Mouse (Mus musculus): ENCODE results near the gene Pdia3. TPM values are rescaled to one million over a fixed set of nuclear protein-coding genes. Genes with fewer than 3 reads are reported as not detected.
"Not testable (repeated sequence)": the region's sequence is repeated elsewhere in the genome, so short reads cannot be mapped to it uniquely, and the experiment has no call there.

Pdia3 gene
- total RNA-seq, 2 experiments from 2014 or later, result 121 to 152 TPM

GRCm38 (mm10) chr2:121442259-121443067, 28.9 kb downstream of the Pdia3 start:
- intact Hi-C loops (cut with DNase I), result no loop called here
- DNase-seq, result peak; percentile 69 to 74

GRCm38 (mm10) chr2:121443068-121443349, 29.4 kb downstream of the Pdia3 start:
- DNase-seq, result no peak
- intact Hi-C loops (cut with DNase I), result no loop called here

DNA sequence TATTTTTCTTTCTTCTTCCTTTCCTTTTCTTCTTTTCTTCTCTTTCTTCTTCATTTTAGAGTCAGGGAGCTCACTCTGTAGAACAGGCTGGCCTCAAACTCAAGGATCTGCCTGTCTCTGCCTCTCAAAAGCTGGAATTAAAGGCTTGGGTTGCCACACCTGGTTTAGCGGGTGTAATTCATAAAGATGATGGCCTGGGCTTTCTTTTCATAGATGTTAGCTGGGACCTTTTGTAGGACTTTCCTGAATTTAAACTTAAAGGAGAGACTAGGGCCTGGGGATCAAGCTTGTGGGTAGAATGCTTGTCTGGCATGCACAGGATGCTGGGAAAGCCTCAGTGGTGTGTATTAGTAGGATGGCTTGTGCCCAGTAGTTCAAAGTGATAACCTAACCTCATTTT, 30.6 kb downstream of the Pdia3 start, which contains the start of gene Ell3:
Gene Ell3 (minus strand): TSS at position 101 of the 400 bp plus-strand sequence.
- intact Hi-C loops (cut with DNase I), result no loop called here
- DNase-seq, result no peak

DNA sequence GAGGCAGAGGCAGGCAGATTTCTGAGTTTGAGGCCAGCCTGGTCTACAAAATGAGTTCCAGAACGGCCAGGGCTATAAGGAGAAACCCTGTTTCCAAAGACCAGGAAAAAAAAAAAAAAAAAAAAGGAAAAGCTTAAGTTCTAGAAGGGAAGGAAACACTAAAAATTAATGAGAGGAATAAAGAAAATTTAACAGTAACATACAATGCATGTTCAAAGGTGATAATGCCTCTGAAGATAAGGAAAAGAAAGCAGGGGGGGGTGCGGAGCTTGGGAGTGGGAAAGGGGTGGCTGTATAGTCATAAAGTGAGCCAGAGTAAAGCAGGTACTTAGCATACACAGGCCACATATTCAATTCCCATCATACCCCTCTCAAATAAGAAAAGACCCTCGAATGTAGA, 31.5 kb downstream of the Pdia3 start:
- DNase-seq, result no peak
- intact Hi-C loops (cut with DNase I), result loop anchor here (5.0 kb wide), 1 partner anchor 33 kb away; the partner anchor contains the start of genes Catsper2 and Pdia3

DNA sequence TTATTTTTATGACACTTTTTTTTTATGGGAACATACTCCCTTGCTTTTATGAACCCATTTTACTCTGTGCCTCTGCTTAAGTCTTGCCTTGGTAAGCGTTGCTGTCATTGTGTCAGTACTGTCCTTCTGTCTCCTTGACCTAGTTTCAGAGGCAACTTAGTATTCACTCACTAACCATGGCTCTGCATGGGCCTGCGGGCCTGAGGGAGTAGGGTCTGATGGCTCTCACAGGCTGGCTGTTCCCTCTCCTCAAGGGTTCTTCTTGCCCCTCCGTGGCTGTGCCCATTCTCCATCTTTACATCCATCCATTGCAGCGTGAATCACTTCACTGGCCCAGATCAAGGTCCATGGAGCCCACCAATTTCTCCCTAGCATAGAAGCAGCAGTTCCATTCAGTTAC, 32.9 kb downstream of the Pdia3 start:
- DNase-seq, result no peak

GRCm38 (mm10) chr2:121447006-121447405, 33.4 kb downstream of the Pdia3 start:
- DNase-seq, result no peak
- intact Hi-C loops (cut with DNase I), result loop anchor here (5.0 kb wide), 1 partner anchor 35 kb away; the partner anchor contains the start of genes Catsper2 and Pdia3

More for the DNA sequence above, 32.9 kb downstream of the Pdia3 start:
- intact Hi-C loops (cut with DNase I), result loop anchor here (5.0 kb wide), 1 partner anchor 34 kb away; the partner anchor contains the start of genes Catsper2 and Pdia3

GRCm38 (mm10) chr2:121448136-121448535, 34.6 kb downstream of the Pdia3 start:
- intact Hi-C loops (cut with DNase I), result loop anchor here (5.0 kb wide), 1 partner anchor 36 kb away; the partner anchor contains the start of genes Catsper2 and Pdia3
- DNase-seq, result peak; percentile 41 to 59

DNA sequence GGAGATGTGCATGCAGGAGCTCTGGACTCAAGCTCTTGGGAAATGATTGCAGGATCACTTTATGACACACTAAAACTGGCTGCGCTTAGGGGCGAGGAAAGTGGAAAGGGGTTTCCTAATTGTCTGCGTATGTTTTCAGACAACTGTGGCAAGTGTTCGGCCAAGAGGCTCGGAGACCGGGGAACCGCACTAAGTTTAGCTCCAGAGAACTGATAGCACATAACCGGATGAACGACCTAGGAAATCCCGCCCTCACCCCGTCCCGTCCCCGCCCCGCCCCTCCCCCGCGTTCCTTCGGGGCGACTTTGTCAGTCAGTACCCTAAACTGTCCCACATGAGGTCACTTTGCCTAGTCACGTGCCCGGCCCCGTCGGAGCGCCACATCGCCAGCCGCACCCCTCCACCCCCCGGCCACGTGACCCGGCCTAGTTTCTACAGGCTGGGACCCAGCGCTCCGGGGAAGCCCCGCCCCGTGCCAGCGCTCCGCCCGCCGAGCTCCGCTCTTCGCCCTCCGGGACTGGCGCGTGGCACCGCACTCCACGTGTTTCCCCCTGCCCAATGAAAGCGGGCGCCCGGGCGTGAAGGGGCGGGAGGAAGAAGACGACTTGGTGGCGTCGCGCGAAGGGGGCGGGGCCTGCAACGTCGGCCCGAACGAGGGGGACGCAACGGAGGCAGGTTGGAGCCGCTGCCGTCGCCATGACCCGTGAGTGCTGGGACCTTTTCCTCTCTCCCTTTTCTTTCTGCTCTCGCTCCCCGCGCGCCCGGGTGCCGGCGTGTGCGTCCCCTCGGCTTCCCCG, 35.4 kb downstream of the Pdia3 start, which contains the start of gene Serf2:
Gene Serf2 (plus strand): TSS at position 457 of the 797 bp plus-strand sequence.
- peak; percentile 99 for DNase-seq
- intact Hi-C loops (cut with DNase I), result loop anchor here (5.0 kb wide), 1 partner anchor 37 kb away; the partner anchor contains the start of genes Catsper2 and Pdia3

DNA sequence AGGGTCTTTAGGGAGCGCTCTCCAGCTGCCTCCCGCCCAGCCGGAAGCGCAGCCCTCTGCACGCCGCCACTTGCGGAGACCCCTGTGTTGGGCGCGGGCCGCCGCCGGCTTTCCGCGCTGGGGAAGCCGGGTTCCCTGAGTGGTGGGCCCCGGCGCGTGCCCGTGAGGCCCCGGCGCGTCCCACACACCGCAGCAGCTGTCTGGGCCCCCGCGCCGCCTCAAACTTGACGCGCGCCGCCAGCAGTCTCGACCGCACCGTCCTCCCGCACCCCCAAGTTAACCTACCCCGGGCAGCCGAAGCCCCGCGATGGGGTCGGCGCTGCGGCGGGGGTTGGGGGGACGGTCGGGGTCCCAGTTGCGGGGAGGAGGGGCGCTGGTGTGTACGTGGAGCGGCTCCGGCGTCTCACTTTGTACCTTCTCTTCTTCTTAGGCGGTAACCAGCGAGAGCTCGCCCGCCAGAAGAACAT, 36.0 kb downstream of the Pdia3 start:
- DNase-seq, result peak in 1 of 2 experiments; percentile 45
- intact Hi-C loops (cut with DNase I), result loop anchor here (5.0 kb wide), 1 partner anchor 37 kb away; the partner anchor contains the start of genes Catsper2 and Pdia3

DNA sequence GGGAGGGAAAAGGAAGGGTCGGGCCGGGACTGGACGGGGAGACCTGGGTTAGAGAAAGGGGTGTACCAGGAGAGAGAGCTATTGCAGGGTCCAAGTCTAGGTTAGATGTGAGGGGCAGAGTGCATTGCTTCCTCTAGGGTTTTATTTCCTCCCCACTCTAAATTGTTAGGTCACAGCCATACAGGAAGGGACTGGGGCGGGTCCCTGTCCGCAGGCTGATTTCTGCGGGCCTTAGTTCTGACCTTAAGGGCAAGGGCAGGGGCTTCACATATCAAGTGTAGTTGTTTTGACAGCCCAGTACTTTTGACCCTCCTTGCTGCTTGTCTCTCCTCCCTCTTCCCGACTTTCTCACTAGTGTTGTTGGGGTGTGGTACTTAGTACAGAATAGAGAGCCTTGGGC, 36.5 kb downstream of the Pdia3 start:
- DNase-seq, result peak; percentile 20 to 49
- intact Hi-C loops (cut with DNase I), result no loop called here

- no peak for DNase-seq
- intact Hi-C loops (cut with DNase I), result no loop called here
Measured at GRCm38 (mm10) chr2:121452361-121452760, 38.8 kb downstream of the Pdia3 start.

DNA sequence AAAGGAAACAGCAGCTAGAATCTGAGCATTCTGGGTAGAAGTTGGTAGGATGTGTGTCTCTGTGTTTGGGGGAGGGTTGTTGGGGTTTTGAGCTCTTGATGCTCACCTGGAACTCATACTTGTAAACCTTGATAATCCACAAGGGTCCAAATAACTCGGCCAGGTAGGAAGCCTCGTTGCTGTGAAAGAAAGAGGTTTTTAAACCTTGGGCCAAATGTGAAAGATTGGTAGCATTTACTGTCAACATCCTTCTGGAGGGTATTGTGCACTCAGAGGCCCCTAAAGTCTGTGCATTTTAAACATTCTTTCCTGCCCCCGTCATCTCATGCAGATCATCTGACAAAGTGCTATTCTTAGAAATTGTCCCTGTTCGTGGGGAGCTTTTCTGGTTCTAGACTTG, 39.4 kb downstream of the Pdia3 start, which contains the start of gene Hypk:
Gene Hypk (plus strand): TSS at position 301 of the 400 bp plus-strand sequence.
- intact Hi-C loops (cut with DNase I), result no loop called here
- no peak for DNase-seq

DNA sequence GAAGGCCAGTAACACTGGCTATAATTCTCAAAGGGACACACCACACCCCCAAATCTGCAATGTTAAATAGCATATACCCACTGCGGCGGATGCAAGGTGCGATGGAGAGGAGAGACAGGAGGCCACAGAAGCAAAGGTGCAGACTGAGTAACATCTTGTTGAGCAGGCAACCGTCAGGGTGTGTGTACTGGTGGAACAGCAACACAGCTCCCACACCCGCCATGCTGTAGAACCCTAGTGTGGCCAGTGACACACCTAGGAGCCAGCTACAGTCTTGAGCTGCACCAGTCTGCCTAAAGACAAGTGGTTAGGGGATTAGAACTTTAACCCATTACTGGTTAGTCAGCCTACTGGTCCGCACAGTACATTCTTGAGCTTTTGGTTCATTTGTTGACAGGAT, 40.3 kb downstream of the Pdia3 start:
- DNase-seq, result no peak
- intact Hi-C loops (cut with DNase I), result no loop called here

DNA sequence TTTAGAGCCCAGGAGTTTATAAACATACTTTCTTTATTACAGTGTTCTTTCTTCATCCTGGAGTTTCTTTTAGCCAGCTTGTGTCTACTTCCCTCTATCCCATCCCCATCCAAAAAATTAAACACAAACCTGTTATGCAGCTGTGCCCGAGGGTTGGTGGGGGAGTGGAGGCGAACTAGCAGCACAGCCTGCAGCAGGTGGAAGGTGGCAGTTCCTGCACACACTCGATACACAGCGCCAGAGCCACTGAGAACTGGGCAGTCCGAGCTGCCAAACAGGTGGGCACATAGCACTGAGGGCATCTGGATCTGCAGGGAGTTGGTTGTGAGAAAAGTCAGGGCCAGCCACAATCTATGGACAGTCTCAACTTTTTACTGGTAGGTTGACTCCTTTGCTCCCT, 42.0 kb downstream of the Pdia3 start:
- DNase-seq, result no peak
- intact Hi-C loops (cut with DNase I), result no loop called here

DNA sequence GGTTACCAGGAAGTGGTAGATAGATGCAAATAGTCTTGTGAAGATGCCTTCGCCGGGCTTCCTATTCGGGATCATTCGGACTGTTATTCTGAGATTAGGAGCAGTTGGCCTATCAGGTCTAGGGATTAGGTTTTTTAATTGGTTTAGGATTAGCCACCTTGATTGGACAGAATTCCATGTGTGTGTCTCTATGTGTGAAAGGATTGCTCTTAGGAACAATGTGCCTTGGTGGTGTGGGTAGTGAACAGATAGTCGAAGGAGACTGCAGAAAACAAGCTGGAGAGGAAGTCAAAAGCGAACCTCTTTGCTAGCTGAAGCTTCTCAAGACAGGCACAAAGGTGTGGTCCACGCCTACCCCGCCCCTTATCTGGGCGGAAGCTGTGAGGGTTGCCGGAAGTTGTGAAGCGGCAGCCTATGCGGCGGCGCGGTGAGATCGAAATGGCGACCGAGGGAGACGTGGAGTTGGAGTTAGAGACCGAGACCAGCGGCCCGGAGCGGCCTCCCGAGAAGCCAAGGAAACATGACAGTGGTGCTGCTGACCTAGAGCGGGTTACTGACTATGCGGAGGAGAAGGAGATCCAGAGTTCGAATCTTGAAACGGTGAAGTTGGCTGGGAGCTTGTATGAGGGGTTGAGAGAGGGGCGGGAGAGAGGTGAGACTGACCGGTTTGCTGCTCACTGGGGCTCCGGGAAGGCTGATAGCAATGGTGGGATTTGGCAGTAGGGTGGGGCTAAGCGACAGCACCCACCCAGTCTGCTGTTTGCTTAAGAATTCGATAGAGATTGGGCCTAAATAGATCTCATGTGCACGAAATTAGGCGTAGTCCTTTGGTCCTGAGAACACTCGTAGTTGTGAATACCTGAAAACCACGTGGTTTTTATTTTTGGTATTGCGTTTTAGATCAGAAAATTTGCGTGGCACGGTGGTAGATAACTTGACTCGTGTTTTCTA, 43.4 kb downstream of the Pdia3 start, which contains the start of gene Serinc4:
Gene Serinc4 (minus strand): TSS at position 90 of the 951 bp plus-strand sequence.
- DNase-seq, result peak; percentile 77 to 83
- intact Hi-C loops (cut with DNase I), result no loop called here

DNA sequence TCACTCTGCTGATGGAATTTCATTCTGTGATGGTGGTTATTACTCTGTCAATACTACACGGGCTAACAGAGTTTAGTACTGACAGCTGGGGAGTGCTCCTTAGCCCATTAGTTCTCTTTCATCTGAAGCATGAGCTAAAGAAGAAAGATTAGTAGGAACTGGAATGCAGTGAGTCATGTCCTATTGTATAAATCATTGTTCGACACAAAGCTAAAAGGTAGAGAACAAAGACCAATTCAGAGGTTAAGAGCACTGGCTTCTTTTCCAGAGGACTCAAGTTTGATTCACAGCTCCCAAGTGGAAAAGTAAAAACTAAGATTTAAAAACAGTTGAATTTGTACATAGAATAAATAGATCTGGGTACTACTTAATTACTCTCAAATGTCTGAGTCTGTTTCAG, 46.5 kb downstream of the Pdia3 start:
- intact Hi-C loops (cut with DNase I), result no loop called here
- no peak for DNase-seq

- intact Hi-C loops (cut with DNase I); DNase-seq: not testable (repeated sequence)
Measured at GRCm38 (mm10) chr2:121468982-121469381, 55.4 kb downstream of the Pdia3 start.

DNA sequence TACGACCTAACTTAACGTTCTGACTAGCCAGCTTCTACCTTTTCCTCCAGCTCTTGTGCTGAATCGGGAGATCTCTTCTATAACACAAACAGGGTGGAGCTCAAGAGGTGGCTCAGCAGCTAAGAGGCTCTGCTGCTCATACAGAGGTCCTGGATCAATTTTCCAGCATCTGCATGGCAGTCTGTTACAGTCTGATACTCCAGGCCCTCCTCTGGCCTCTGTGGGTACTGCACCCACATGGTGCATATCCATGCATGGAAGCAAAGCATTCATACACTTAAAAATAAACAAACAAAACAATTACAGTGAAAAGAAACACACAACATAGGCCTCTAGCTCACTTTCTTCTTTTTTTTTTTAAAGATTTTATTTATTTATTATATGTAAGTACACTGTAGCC, 59.2 kb downstream of the Pdia3 start:
- not testable (repeated sequence) for DNase-seq
- intact Hi-C loops (cut with DNase I), result loop anchor here (5.0 kb wide), 1 partner anchor 35 kb away; the partner anchor contains the start of genes Mfap1a and Wdr76

All from heart, postnatal 36 days (tissue).